Mouse (Mus musculus): ENCODE results near the gene Flnb. TPM values are rescaled to one million over a fixed set of nuclear protein-coding genes. Genes with fewer than 3 reads are reported as not detected.
A peak's percentile ranks its signal among the peaks of the same experiment; 100 is the strongest.

Gene Flnb
- polyA plus RNA-seq, 1 experiment from 2014 or later = 22.5 TPM

DNA sequence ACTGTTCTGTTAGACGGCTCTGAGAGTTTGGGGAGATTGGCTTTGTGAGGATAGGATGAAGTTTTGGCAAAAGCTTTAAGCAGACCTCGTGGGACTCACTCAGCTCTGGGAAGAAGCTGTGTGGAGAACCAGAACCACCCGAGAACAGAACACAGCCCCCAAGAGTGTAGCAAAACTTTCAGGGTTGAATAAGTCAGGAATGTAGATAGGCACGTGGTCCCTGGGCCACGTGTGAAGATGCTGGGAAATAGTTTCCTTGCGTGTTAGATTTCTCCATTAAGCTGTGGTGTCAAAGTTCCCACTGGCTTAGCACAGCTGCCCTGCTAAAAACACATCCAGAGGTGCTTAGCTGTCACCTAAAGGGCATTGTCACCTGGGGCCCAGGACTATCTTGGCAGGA, 174.4 kb downstream of the Flnb start:
- H3K4me3 ChIP-seq = no peak overlapping the region
- H3K9me3 ChIP-seq = no peaks in the 10 kb centered on the region
- no peaks in the 10 kb centered on the region for H3K27me3 ChIP-seq
- no peak overlapping the region for H3K27ac ChIP-seq (replicated peaks)
- H3K4me1 ChIP-seq (replicated peaks) = 0 out of 2 replicates have a peak, but pooled peaks cover 4% of the 10 kb centered on the region
- H3K4me2 ChIP-seq = no peak overlapping the region
- no peaks in the 10 kb centered on the region for H3K36me3 ChIP-seq
- no peak overlapping the region for H3K9ac ChIP-seq
- no peak for ATAC-seq (ENCODE audit: low FRiP score, low read depth)
- 84% methylated on average over 6 of the region's 6 CpGs for WGBS

DNA sequence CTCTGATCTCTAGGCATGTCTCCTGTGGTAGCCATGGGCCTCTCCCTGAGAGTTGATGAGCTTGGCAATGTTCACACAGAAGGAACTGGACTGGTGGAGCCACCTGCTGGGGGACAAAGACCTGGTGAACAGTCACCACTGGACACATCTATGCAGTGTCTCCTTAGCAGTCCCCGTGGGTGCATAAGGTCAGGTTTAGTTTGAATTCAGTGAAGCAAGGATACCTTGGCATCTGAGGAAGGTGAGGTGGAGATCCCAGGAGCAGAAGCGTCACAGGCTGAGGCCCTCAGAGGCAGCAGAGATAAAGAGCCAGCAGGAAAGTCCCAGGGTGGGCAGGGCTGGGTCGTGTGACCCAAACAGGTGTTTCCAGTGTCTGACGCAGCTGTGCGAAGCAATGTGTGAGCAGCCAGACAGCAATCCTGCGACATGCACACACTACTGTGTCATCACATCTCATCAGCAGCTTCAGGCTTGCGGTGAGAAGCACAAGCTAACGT, 176.6 kb downstream of the Flnb start, which contains the start of gene Dnase1l3:
Gene Dnase1l3, minus strand, starts transcription at position 303 of the 497 bp plus-strand sequence.
- H3K4me1 ChIP-seq (replicated peaks) = 0 out of 2 replicates have a peak, but pooled peaks cover 6% of the 10 kb centered on the region
- 76% methylated on average over 8 of the region's 8 CpGs for WGBS
- no peak within 1 kb of the TSS for H3K4me3 ChIP-seq
- H3K9me3 ChIP-seq = no peaks in the 10 kb centered on the region
- H3K36me3 ChIP-seq = no peaks in the 10 kb centered on the region
- no peak for ATAC-seq (ENCODE audit: low FRiP score, low read depth)
- H3K27me3 ChIP-seq = peaks cover 7% of the 10 kb centered on the region; the same call in 1 of the 2 replicates
- no peak within 1 kb of the TSS for H3K9ac ChIP-seq
- H3K4me2 ChIP-seq = no peak within 1 kb of the TSS
- no peak within 1 kb of the TSS for H3K27ac ChIP-seq (replicated peaks)

DNA sequence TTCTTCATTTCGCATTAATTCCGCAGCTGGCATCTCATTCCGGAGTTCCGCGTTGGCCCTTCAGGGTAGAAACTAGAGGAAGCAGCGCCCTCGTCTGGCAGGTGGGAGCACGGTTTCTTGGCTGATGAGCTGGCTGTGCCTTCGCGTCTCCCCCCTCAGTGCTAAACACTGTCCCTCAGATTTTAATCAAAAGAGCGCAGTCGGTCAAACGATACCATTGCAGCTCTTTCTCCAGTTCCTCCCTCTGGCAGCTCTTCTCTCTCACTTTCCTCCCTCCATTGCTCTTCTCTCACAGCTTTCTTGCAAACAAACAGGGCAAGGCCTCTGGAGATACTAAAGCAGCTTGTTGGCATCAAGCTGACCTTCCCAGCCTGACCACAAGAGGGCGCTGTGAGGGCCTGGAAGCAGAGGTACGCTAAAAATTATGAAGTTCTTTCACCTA, 179.5 kb downstream of the Flnb start:
- Histone ChIP-seq H3K4me1 (replicated peaks) (peaks cover 9% of the 10 kb centered on the region), H3K27ac (replicated peaks) (no peak overlapping the region), H3K4me2 (peak overlapping the region; percentile 41), H3K27me3 (peaks cover 27% of the 10 kb centered on the region), H3K4me3 (0 out of 2 replicates have a peak overlapping the region, but pooled peaks have one; percentile 3), H3K9me3 (no peaks in the 10 kb centered on the region), H3K36me3 (no peaks in the 10 kb centered on the region), H3K9ac (no peak overlapping the region)
- ATAC-seq (ENCODE audit: low FRiP score, low read depth) = peak; percentile 69
- WGBS = 3% methylated on average over 15 of the region's 15 CpGs

DNA sequence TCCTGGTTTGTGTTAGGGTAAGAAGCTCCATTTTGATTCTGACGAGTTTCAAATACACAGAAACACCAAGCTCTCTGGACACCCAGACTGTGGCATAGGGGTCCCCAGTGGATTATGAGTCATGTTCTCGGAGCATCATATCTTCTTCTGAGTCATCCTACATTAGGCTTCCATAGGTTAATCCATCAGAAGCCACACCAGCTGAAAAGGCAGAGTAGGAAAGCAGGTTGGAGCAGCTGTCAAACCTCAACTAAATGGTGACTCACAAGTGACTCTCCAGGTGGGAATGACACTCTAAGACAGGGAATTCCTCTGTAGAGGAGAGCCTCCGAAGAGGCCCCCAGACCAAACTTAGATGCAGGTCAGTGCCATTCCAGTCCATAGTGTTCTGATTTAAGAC, 181.3 kb downstream of the Flnb start:
- Histone ChIP-seq H3K9ac (no peak overlapping the region), H3K4me1 (replicated peaks) (peaks cover 18% of the 10 kb centered on the region), H3K9me3 (no peaks in the 10 kb centered on the region), H3K27ac (replicated peaks) (no peak overlapping the region), H3K36me3 (no peaks in the 10 kb centered on the region), H3K27me3 (peaks cover 27% of the 10 kb centered on the region), H3K4me2 (no peak overlapping the region), H3K4me3 (no peak overlapping the region)
- ATAC-seq (ENCODE audit: low FRiP score, low read depth) = no peak
- WGBS = 88% methylated on average over 3 of the region's 3 CpGs

DNA sequence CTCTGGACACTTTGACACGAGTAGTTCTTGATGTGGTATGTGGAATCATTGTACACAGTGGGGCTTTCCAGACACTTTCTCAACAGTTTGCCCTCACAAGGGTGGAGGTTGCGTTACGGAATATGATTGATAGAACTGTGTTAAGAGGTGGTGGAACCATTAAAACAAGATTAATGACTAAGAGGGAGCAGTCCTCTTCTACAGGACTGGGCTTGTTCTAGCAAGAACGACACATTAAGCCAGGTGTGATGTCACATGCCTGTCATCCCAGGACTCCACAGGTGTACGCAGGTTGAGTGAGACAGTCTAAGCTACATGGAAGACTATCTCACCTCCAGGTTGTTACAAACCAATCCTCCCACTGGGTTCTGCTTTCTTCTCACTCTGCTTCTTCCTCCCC, 181.7 kb downstream of the Flnb start:
- ATAC-seq (ENCODE audit: low FRiP score, low read depth) = no peak
- WGBS = 88% methylated on average over 5 of the region's 5 CpGs

DNA sequence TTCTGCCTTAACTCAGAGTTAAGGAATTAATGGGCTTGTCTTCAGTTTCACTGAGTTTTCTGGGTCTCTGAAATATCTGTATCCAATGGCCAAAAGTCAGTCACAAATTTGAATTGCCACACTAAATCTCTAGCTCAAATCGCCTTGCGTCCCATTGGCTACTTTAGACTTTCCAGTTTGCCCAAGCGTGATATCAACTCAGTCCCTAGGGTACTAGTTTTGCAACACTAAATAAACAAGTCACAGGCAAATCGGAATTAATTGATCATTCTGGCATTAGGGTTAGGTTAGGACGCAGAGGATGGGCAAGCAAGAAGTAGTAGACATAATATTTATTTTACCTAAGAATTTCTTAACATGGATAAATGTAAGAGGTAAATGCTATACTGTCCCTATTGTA, 182.5 kb downstream of the Flnb start:
- Histone ChIP-seq H3K4me1 (replicated peaks) (peaks cover 25% of the 10 kb centered on the region), H3K9ac (no peak overlapping the region), H3K27ac (replicated peaks) (no peak overlapping the region), H3K4me2 (no peak overlapping the region), H3K36me3 (no peaks in the 10 kb centered on the region), H3K9me3 (no peaks in the 10 kb centered on the region), H3K27me3 (peaks cover 27% of the 10 kb centered on the region), H3K4me3 (no peak overlapping the region)
- WGBS = 85% methylated on average over 5 of the region's 5 CpGs
- ATAC-seq (ENCODE audit: low FRiP score, low read depth) = no peak

More for the DNA sequence above, 181.7 kb downstream of the Flnb start:
- H3K36me3 ChIP-seq = no peaks in the 10 kb centered on the region
- peaks cover 27% of the 10 kb centered on the region for H3K27me3 ChIP-seq
- H3K9me3 ChIP-seq = no peaks in the 10 kb centered on the region
- no peak overlapping the region for H3K4me3 ChIP-seq
- no peak overlapping the region for H3K27ac ChIP-seq (replicated peaks)
- peaks cover 22% of the 10 kb centered on the region for H3K4me1 ChIP-seq (replicated peaks)
- no peak overlapping the region for H3K4me2 ChIP-seq
- no peak overlapping the region for H3K9ac ChIP-seq

Other genes starting within 250 kb of the Flnb start
- 5.2 and 6.4 TPM in 2 replicates for gene Gm3558, start 249.4 kb upstream of the Flnb start, polyA plus RNA-seq (2015; fragmentation: Nextera tagmentation; extraction: Ambion mirVana)
- not detected in 2 replicates for gene Gm10338, start 222.4 kb upstream of the Flnb start, polyA plus RNA-seq (2015; fragmentation: Nextera tagmentation; extraction: Ambion mirVana)
- gene Gm10128, start 174.0 kb upstream of the Flnb start, polyA plus RNA-seq (2015; fragmentation: Nextera tagmentation; extraction: Ambion mirVana) = not detected in 2 replicates
- gene Gm26661, start 26.4 kb upstream of the Flnb start, polyA plus RNA-seq (2015; fragmentation: Nextera tagmentation; extraction: Ambion mirVana) = 0.49 and 0.52 TPM in 2 replicates
- gene Gm45521, start 139.3 kb downstream of the Flnb start, polyA plus RNA-seq (2015; fragmentation: Nextera tagmentation; extraction: Ambion mirVana) = not detected in 2 replicates
- 0.04 and 0.12 TPM in 2 replicates for gene Dnase1l3, start 176.6 kb downstream of the Flnb start, polyA plus RNA-seq (2015; fragmentation: Nextera tagmentation; extraction: Ambion mirVana)
- 34.5 and 36.1 TPM in 2 replicates for gene Abhd6, start 184.9 kb downstream of the Flnb start, polyA plus RNA-seq (2015; fragmentation: Nextera tagmentation; extraction: Ambion mirVana)